Mouse (Mus musculus) testis, adult 2 months (tissue): ENCODE data around the gene 1700001P01Rik.

Experiments used
- CTCF ChIP-seq: fragments of 200-500 bp; IDR thresholded peaks from 2 replicates; pipeline ENCODE4 v1.5.1; 2012; ENCODE audit warnings: low read depth, mild to moderate bottlenecking, inconsistent platforms, low read length, moderate library complexity; ENCODE audit not compliant: control insufficient read depth, insufficient read depth, insufficient replicate concordance
- POLR2A ChIP-seq: fragments of 200-500 bp; IDR thresholded peaks from 2 replicates; pipeline ENCODE4 v1.6.1; 2012; ENCODE audit warnings: low read depth, mild to moderate bottlenecking, inconsistent platforms, low read length, moderate library complexity; ENCODE audit not compliant: control insufficient read depth

DNA sequence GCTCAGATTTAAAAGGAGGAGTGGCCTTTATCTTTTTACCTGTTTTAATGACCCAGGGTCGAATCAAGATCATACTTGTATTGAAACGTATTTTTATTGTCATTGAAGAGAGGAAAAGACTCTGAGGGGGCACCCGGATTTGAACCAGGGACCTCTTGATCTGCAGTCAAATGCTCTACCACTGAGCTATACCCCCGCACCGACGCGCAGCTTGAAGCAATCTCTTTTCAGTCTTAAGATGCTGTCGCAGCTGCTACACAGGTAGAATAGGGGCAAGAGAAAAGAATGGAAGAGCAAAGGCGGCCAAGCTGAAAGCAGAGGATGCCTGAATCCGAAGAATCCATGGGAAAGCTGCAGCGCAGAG lies 23.0 kb upstream of the 1700001P01Rik start, which contains the start of gene Lasp1:
- TF ChIP-seq POLR2A = no peak
- no peak for TF ChIP-seq CTCF
